Mouse (Mus musculus) MEL (cell line): ENCODE measurements around the gene Srsf2. TPM values are rescaled to one million over a fixed set of nuclear protein-coding genes. Genes with fewer than 3 reads are reported as not detected.

Source experiments
- DNase-seq: peaks from one replicate; pipeline ENCODE4 v3.0.0; 2011; ENCODE audit warnings: low read depth, low spot score
- H3K27ac ChIP-seq: 2 replicates; pipeline ENCODE4 v1.5.1; 2012; ENCODE audit warnings: low read depth, mild to moderate bottlenecking, control low read depth, low read length, moderate library complexity; ENCODE audit not compliant: control insufficient read depth
- H3K27me3 ChIP-seq, 2 experiments: fragments of 150-350 bp in 1 of 2; sonication (generic) in 1 of 2; 2 replicates each; pipeline ENCODE4 v1.6.1; 2012; ENCODE audit warnings: low read length in 2 of 2, mild to moderate bottlenecking in 2 of 2, improper control_type of control experiment in 1 of 2, moderate library complexity in 1 of 2; ENCODE audit not compliant: insufficient read depth in 2 of 2, control insufficient read depth in 1 of 2
- H3K36me3 ChIP-seq, 2 experiments: 2 replicates each; pipeline ENCODE4 v1.6.1; 2012 to 2014; ENCODE audit warnings: low read length in 2 of 2, improper control_type of control experiment in 1 of 2, inconsistent platforms in 1 of 2, mild to moderate bottlenecking in 1 of 2; ENCODE audit not compliant: insufficient read depth in 2 of 2, control insufficient read depth in 1 of 2
- H3K4me1 ChIP-seq, 2 experiments: fragments of 150-350 bp in 1 of 2; sonication (generic) in 1 of 2; 2 replicates each; pipeline ENCODE4 v1.6.1; 2012; ENCODE audit warnings: low read length in 2 of 2, improper control_type of control experiment in 1 of 2, mild to moderate bottlenecking in 1 of 2; ENCODE audit not compliant: insufficient read depth in 2 of 2, control insufficient read depth in 1 of 2
- H3K4me3 ChIP-seq, 2 experiments: fragments of 150-350 bp in 1 of 2; sonication (generic) in 1 of 2; 2 replicates each; pipeline ENCODE4 v1.5.1; 2012; ENCODE audit warnings: low read depth in 2 of 2, low read length in 2 of 2, mild to moderate bottlenecking in 2 of 2, moderate library complexity in 2 of 2, control low read depth in 1 of 2, improper control_type of control experiment in 1 of 2; ENCODE audit not compliant: control insufficient read depth in 1 of 2, insufficient read depth in 1 of 2
- H3K79me2 ChIP-seq: 2 replicates; pipeline ENCODE4 v1.6.1; 2012; ENCODE audit warnings: mild to moderate bottlenecking, low read length, moderate library complexity; ENCODE audit not compliant: control insufficient read depth, poor library complexity, insufficient read depth
- H3K9ac ChIP-seq: 2 replicates; pipeline ENCODE4 v1.6.1; 2012; ENCODE audit warnings: low read depth, mild to moderate bottlenecking, control low read depth, low read length, moderate library complexity; ENCODE audit not compliant: control insufficient read depth, poor library complexity, severe bottlenecking
- H3K9me3 ChIP-seq: fragments of 150-350 bp; sonication (generic); replicated peaks from 2 replicates; pipeline ENCODE4 v1.6.1; 2012; ENCODE audit warnings: mild to moderate bottlenecking, low read length, improper control_type of control experiment, moderate library complexity; ENCODE audit not compliant: insufficient read depth
- BHLHE40 ChIP-seq: IDR thresholded peaks from 2 replicates; pipeline ENCODE4 v1.6.1; 2012; ENCODE audit warnings: low read depth, mild to moderate bottlenecking, inconsistent platforms, low read length, improper control_type of control experiment, borderline replicate concordance
- CTCF ChIP-seq, 3 experiments: IDR thresholded peaks in 2 of 3; conservative IDR thresholded peaks in 1 of 3; 2 replicates each; pipeline ENCODE4 v1.5.1; 2011 to 2012; ENCODE audit warnings: low read length in 3 of 3, low read depth in 2 of 3, mild to moderate bottlenecking in 2 of 3, improper control_type of control experiment in 1 of 3, inconsistent platforms in 1 of 3, mixed read lengths in 1 of 3, moderate library complexity in 1 of 3; ENCODE audit not compliant: control insufficient read depth in 1 of 3, insufficient read depth in 1 of 3, poor library complexity in 1 of 3, severe bottlenecking in 1 of 3
- ELF1 ChIP-seq: IDR thresholded peaks from 2 replicates; pipeline ENCODE4 v1.6.1; 2014; ENCODE audit warnings: low read depth, mild to moderate bottlenecking, inconsistent platforms, low read length, improper control_type of control experiment, moderate library complexity
- EP300 ChIP-seq, 2 experiments: IDR thresholded peaks; 2 replicates each; pipeline ENCODE4 v1.6.1; 2011; ENCODE audit warnings: improper control_type of control experiment in 2 of 2, low read length in 2 of 2, low read depth in 1 of 2, mild to moderate bottlenecking in 1 of 2
- HCFC1 ChIP-seq: IDR thresholded peaks from 2 replicates; pipeline ENCODE4 v1.6.1; 2012; ENCODE audit warnings: low read depth, mild to moderate bottlenecking, inconsistent platforms, low read length, improper control_type of control experiment, moderate library complexity
- JUND ChIP-seq: IDR thresholded peaks from 2 replicates; pipeline ENCODE4 v1.6.1; 2011; ENCODE audit warnings: low read depth, mild to moderate bottlenecking, improper control_type of control experiment, low read length
- MAX ChIP-seq: IDR thresholded peaks from 2 replicates; pipeline ENCODE4 v1.6.1; 2011; ENCODE audit warnings: low read length, improper control_type of control experiment
- MEF2A ChIP-seq: IDR thresholded peaks from 2 replicates; pipeline ENCODE4 v1.6.1; 2014; ENCODE audit warnings: low read depth, mild to moderate bottlenecking, inconsistent platforms, low read length, improper control_type of control experiment; ENCODE audit not compliant: poor library complexity, insufficient replicate concordance, severe bottlenecking; ENCODE audit errors: extremely low read depth
- MXI1 ChIP-seq: IDR thresholded peaks from 2 replicates; pipeline ENCODE4 v1.6.1; 2011; ENCODE audit warnings: mild to moderate bottlenecking, low read depth, low read length, improper control_type of control experiment
- MYB ChIP-seq: IDR thresholded peaks from 2 replicates; pipeline ENCODE4 v1.6.1; 2011; ENCODE audit warnings: mild to moderate bottlenecking, low read depth, low read length, improper control_type of control experiment
- MYC ChIP-seq: IDR thresholded peaks from 2 replicates; pipeline ENCODE4 v1.6.1; 2011; ENCODE audit warnings: low read depth, mild to moderate bottlenecking, low read length, improper control_type of control experiment, moderate library complexity
- POLR2A ChIP-seq, 2 experiments: IDR thresholded peaks; 2 replicates each; pipeline ENCODE4 v1.6.1; 2011 to 2012; ENCODE audit warnings: low read length in 2 of 2, mild to moderate bottlenecking in 2 of 2, control low read depth in 1 of 2, improper control_type of control experiment in 1 of 2, low read depth in 1 of 2, moderate library complexity in 1 of 2; ENCODE audit not compliant: control insufficient read depth in 1 of 2, insufficient read depth in 1 of 2, poor library complexity in 1 of 2
- RAD21 ChIP-seq: IDR thresholded peaks from 2 replicates; pipeline ENCODE4 v1.6.1; 2011; ENCODE audit warnings: mild to moderate bottlenecking, low read depth, low read length, improper control_type of control experiment
- SIN3A ChIP-seq: IDR thresholded peaks from 2 replicates; pipeline ENCODE4 v1.6.1; 2012; ENCODE audit warnings: low read length, improper control_type of control experiment, inconsistent platforms
- SMC3 ChIP-seq: IDR thresholded peaks from 2 replicates; pipeline ENCODE4 v1.6.1; 2011; ENCODE audit warnings: low read depth, low read length, improper control_type of control experiment
- TBP ChIP-seq: IDR thresholded peaks from 2 replicates; pipeline ENCODE4 v1.8.0; 2011; ENCODE audit warnings: low read depth, low read length, improper control_type of control experiment
- TCF12 ChIP-seq: IDR thresholded peaks from 2 replicates; pipeline ENCODE4 v1.6.1; 2014; ENCODE audit warnings: low read depth, mild to moderate bottlenecking, inconsistent platforms, low read length, improper control_type of control experiment, moderate library complexity
- UBTF ChIP-seq: IDR thresholded peaks from 2 replicates; pipeline ENCODE4 v1.6.1; 2012; ENCODE audit warnings: low read depth, mild to moderate bottlenecking, inconsistent platforms, low read length, improper control_type of control experiment, moderate library complexity, borderline replicate concordance; ENCODE audit not compliant: insufficient read depth
- USF1 ChIP-seq: IDR thresholded peaks from 2 replicates; pipeline ENCODE4 v1.6.1; 2014; ENCODE audit warnings: low read depth, mild to moderate bottlenecking, inconsistent platforms, low read length, improper control_type of control experiment, moderate library complexity
- ZC3H11A ChIP-seq: IDR thresholded peaks from 2 replicates; pipeline ENCODE4 v1.6.1; 2012; ENCODE audit warnings: low read depth, mild to moderate bottlenecking, inconsistent platforms, low read length, improper control_type of control experiment
- ZMIZ1 ChIP-seq: IDR thresholded peaks from 2 replicates; pipeline ENCODE4 v1.6.1; 2012; ENCODE audit warnings: low read depth, mild to moderate bottlenecking, inconsistent platforms, low read length, improper control_type of control experiment, moderate library complexity
- ZNF384 ChIP-seq: IDR thresholded peaks from 2 replicates; pipeline ENCODE4 v1.6.1; 2012; ENCODE audit warnings: low read depth, mild to moderate bottlenecking, inconsistent platforms, low read length, improper control_type of control experiment
- polyA plus RNA-seq, 2 experiments: library from polyadenylated mRNA; stranded (reverse) in 1 of 2; unstranded in 1 of 2; fragments of >175 nt in 1 of 2; fragments of >200 nt in 1 of 2; gene quantifications; 2 replicates each; pipeline versions ENCODE4 v1.2.1 to v1.2.4; 2012; ENCODE audit warnings: low replicate concordance in 2 of 2, low read depth in 1 of 2; ENCODE audit not compliant: insufficient read length in 2 of 2, insufficient read depth in 1 of 2, missing spikeins in 1 of 2
- total RNA-seq: library from RNA; depleted of rRNA; stranded (reverse); fragments of 300-350 nt; gene quantifications from 2 replicates; pipeline ENCODE4 v1.2.3, GENCODE M21; 2012

Srsf2 gene
- total and polyA plus RNA-seq, 3 experiments, result 257 to 1,128 (median 453) TPM

DNA sequence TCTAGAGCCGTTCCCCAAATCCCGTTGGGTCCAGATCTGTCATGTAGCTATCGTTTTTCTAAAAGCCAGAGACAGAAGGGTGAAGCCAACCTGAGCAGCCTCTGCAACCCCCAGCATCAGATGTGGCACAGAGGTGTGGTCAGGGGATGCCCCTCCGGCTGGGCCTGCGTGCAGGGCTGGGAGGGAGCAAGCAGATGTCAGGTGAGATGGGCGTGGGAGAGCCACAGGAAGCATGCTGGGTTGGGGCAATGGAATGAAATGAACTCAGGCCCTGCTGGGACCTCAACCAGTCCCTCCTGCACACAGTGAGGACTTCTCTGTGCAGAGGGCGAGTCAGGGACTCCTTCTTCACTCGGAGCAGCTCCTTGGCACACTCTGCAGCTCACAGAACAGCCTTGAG, 43.4 kb downstream of the Srsf2 start:
- H3K27ac ChIP-seq, result no peak overlapping the region
- H3K79me2 ChIP-seq, result no peaks in the 10 kb centered on the region
- H3K4me1 ChIP-seq, result no peaks in the 10 kb centered on the region
- no peaks in the 10 kb centered on the region for H3K9me3 ChIP-seq
- H3K36me3 ChIP-seq, result no peaks in the 10 kb centered on the region
- no peaks in the 10 kb centered on the region for H3K27me3 ChIP-seq
- DNase-seq, result no peak
- H3K9ac ChIP-seq, result no peak overlapping the region
- no peak for TF ChIP-seq SMC3
- no peak for TF ChIP-seq MAX
- no peak for TF ChIP-seq MYC
- TF ChIP-seq TCF12, result no peak
- no peak for TF ChIP-seq JUND
- TF ChIP-seq MYB, result no peak
- no peak for TF ChIP-seq BHLHE40
- TF ChIP-seq EP300 (IDR thresholded peaks at IDR 0.05; ENCODE audit: low read depth in 1 of 2, low read length in 2 of 2), result no peak
- no peak for TF ChIP-seq ZMIZ1
- no peak for TF ChIP-seq RAD21
- H3K4me3 ChIP-seq, result no peak overlapping the region

DNA sequence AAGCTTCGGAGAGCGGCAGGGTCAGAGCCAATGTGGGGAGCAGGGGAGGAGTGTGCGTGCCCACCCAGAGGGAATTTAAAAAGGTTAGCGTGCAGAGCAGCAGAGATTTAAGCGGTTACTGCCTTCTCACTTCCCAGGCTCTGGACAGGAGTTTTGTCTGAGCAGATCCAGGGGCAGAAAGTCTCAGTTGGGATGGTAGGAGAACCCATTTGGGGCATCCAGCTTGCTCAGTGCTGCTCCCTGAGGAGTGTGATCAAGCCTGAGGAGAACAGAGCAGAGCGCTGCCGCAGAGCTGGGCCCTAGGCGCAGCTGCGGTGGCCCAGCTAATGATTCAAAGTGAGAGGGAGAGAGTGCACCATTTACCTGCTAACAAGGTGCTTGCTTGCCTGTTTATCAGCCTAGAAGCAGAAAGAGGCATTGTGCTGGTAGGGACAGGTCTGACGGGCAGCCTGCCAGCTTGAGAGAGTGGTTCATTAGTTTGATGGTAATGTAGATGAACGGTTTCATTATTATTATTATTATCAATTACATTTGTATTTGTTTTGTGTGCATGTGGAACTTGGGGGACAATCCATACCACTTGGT, 44.0 kb downstream of the Srsf2 start:
- no peaks in the 10 kb centered on the region for H3K27me3 ChIP-seq
- TF ChIP-seq TBP, result peak; percentile 78
- no peak for TF ChIP-seq MEF2A
- no peaks in the 10 kb centered on the region for H3K9me3 ChIP-seq
- H3K4me3 ChIP-seq, result no peak overlapping the region
- no peaks in the 10 kb centered on the region for H3K4me1 ChIP-seq
- no peaks in the 10 kb centered on the region for H3K79me2 ChIP-seq
- no peak for DNase-seq
- no peak overlapping the region for H3K27ac ChIP-seq
- no peaks in the 10 kb centered on the region for H3K36me3 ChIP-seq
- no peak overlapping the region for H3K9ac ChIP-seq

DNA sequence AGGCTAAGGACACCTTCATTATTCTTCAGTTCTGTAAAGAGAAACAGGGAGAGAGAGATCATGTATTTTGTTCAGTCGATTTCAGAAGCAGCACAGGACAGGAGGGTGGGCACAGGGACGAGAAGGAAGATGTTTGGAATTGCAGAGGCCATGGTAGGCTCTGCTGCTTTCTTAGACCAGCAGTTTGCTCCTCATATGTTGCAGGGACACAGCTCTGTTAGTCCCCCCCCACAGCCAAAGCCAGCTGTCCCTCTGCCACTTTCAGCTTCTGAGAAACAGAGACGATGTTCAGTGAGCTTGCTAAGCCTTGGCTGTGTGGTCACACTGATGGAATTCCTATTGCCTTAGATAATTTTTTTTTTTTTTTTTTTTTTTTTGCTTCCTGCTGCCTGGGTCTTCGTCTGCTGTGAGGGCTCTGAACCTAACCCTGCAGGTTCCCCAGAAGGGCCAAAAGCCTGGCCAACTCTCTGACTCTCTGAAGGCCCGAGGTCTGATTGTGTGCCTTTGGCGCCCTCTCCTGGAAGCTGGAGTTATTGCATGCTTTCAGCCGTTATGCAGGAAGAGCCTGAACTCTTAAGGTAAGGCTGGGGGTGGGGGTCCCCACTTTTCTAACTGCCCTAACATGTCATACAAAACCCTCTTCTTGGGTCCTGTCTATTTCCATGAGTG, 44.8 kb downstream of the Srsf2 start:
- DNase-seq, result peak; percentile 88
- peak; percentile 98 for TF ChIP-seq ZC3H11A
- peak; percentile 68 for TF ChIP-seq ZNF384
- TF ChIP-seq SIN3A, result no peak; the same call in 1 of the 2 replicates
- TF ChIP-seq UBTF, result no peak
- no peak for TF ChIP-seq POLR2A (IDR thresholded peaks at IDR 0.05; ENCODE audit: control insufficient read depth in 1 of 2, insufficient read depth in 1 of 2, low read depth in 1 of 2, low read length in 2 of 2, poor library complexity in 1 of 2)
- TF ChIP-seq SMC3, result peak; percentile 95
- no peak for TF ChIP-seq USF1
- TF ChIP-seq CTCF (IDR thresholded peaks at IDR 0.05 in 2 of 3, conservative IDR thresholded peaks at IDR 0.05 in 1 of 3; ENCODE audit: control insufficient read depth in 1 of 3, insufficient read depth in 1 of 3, low read depth in 2 of 3, low read length in 3 of 3, poor library complexity in 1 of 3, severe bottlenecking in 1 of 3), result peak; percentile 93 to 99 (median 99)
- TF ChIP-seq HCFC1, result peak; percentile 49; the same call in 1 of the 2 replicates
- TF ChIP-seq MXI1, result no peak
- peak; percentile 42; the same call in 1 of the 2 replicates for TF ChIP-seq ELF1
- 0 out of 2 replicates have a peak, but pooled peaks have one; percentile 21 for TF ChIP-seq MAX
- H3K4me3 ChIP-seq, result no peak overlapping the region
- H3K79me2 ChIP-seq, result no peaks in the 10 kb centered on the region
- H3K27ac ChIP-seq, result no peak overlapping the region
- H3K27me3 ChIP-seq, result no peaks in the 10 kb centered on the region
- H3K4me1 ChIP-seq, result no peaks in the 10 kb centered on the region
- no peaks in the 10 kb centered on the region for H3K36me3 ChIP-seq
- H3K9me3 ChIP-seq, result no peaks in the 10 kb centered on the region
- no peak overlapping the region for H3K9ac ChIP-seq
